Mouse (Mus musculus): ENCODE results near the gene Gpam. TPM values are rescaled to one million over a fixed set of nuclear protein-coding genes. Genes with fewer than 3 reads are reported as not detected.
A peak's percentile ranks its signal among the peaks of the same experiment; 100 is the strongest.

Gene Gpam
- polyA plus RNA-seq, 1 experiment from 2014 or later = 18.1 TPM

GRCm38 (mm10) chr19:55137884-55138283 lies 10.8 kb upstream of the Gpam start:
- Histone ChIP-seq H3K27me3 (replicated peaks) (no peaks in the 10 kb centered on the region; the same call in 1 of the 2 replicates), H3K36me3 (no peaks in the 10 kb centered on the region), H3K27ac (replicated peaks) (no peak overlapping the region), H3K9me3 (replicated peaks) (no peaks in the 10 kb centered on the region), H3K9ac (replicated peaks) (no peak overlapping the region), H3K4me3 (replicated peaks) (no peak overlapping the region), H3K4me1 (0 out of 2 replicates have a peak, but pooled peaks cover 3% of the 10 kb centered on the region), H3K4me2 (no peak overlapping the region)
- no peak for ATAC-seq (ENCODE audit: low FRiP score)
- 32% methylated on average over 7 of the region's 7 CpGs for WGBS

DNA sequence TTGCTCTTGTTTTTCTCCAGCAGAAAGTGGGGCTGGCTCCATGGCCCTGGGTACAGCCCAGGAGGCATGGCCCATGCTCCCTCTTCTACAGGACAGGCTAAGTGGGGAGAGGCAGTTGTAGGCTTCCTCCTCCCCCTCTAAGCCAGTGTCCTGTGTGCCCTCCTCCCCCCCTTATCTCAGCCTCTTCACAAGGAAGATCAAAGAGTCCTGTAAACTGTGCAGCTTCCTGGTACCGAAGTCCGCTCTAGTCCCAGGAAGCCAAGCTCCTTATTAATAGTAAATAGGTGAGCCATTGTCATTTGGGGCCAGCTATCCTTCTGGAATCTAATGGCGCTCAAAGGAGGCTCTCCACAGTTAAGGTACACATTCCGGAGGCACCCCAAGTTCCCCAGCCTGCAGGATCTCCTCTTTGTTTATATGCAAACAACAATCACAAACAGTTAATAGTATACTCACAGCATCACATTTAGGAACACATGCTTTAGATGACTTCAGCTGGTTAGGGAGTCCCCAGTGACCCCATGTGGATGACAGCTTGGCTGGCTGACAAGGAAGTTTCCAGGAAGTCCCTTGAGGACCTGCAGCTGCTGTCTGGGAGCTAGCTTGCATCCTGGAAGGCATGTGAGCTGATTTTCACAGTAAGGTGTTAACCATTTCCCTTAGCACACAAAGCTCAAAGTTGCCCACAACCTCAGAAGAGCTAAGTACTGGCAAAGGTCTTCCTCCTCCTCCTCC lies 9.8 kb upstream of the Gpam start:
- ATAC-seq (ENCODE audit: low FRiP score) = no peak
- Histone ChIP-seq H3K9me3 (replicated peaks) (no peaks in the 10 kb centered on the region), H3K4me3 (replicated peaks) (no peak overlapping the region), H3K36me3 (no peaks in the 10 kb centered on the region), H3K27ac (replicated peaks) (no peak overlapping the region), H3K9ac (replicated peaks) (no peak overlapping the region), H3K27me3 (replicated peaks) (no peaks in the 10 kb centered on the region; the same call in 1 of the 2 replicates), H3K4me1 (0 out of 2 replicates have a peak, but pooled peaks cover 3% of the 10 kb centered on the region), H3K4me2 (no peak overlapping the region)
- 63% methylated on average over 4 of the region's 4 CpGs for WGBS

- no peaks in the 10 kb centered on the region for H3K9me3 ChIP-seq (replicated peaks)
- 91% methylated on average over 3 of the region's 3 CpGs for WGBS
- no peak overlapping the region for H3K4me3 ChIP-seq (replicated peaks)
- no peak for ATAC-seq (ENCODE audit: low FRiP score)
- no peaks in the 10 kb centered on the region for H3K36me3 ChIP-seq
- no peak overlapping the region for H3K27ac ChIP-seq (replicated peaks)
- 0 out of 2 replicates have a peak, but pooled peaks cover 3% of the 10 kb centered on the region for H3K4me1 ChIP-seq
- no peak overlapping the region for H3K9ac ChIP-seq (replicated peaks)
- H3K27me3 ChIP-seq (replicated peaks) = no peaks in the 10 kb centered on the region; the same call in 1 of the 2 replicates
- no peak overlapping the region for H3K4me2 ChIP-seq
Observed at GRCm38 (mm10) chr19:55135918-55136317, 8.9 kb upstream of the Gpam start.

- WGBS = 61% methylated on average over 9 of the region's 9 CpGs
- Histone ChIP-seq H3K9ac (replicated peaks) (no peak overlapping the region), H3K9me3 (replicated peaks) (no peaks in the 10 kb centered on the region), H3K27me3 (replicated peaks) (no peaks in the 10 kb centered on the region), H3K4me2 (no peak overlapping the region), H3K4me3 (replicated peaks) (no peak overlapping the region), H3K4me1 (0 out of 2 replicates have a peak, but pooled peaks cover 3% of the 10 kb centered on the region), H3K36me3 (no peaks in the 10 kb centered on the region), H3K27ac (replicated peaks) (no peak overlapping the region)
- ATAC-seq (ENCODE audit: low FRiP score) = no peak
Observed at GRCm38 (mm10) chr19:55134521-55134920, 7.5 kb upstream of the Gpam start.

DNA sequence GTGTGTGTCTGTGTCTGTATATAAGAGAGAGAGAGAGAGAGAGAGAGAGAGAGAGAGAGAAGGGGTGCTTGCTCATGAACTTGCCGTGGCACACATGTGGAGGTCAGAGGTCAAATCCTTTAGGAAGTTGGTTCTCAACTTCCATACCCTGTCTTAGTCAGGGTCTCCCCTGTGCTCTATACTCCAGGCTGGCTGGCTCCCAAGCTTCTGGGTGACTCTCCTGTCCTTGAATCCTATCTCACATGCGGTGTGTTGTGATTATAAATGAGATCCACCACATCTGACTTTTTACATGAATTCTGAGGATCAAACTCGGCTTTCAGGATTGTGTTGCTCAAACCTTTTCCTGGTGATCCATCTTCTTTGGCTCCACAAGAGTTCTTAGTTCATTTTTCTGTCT lies 5.4 kb upstream of the Gpam start:
- no peak overlapping the region for H3K9ac ChIP-seq (replicated peaks)
- ATAC-seq (ENCODE audit: low FRiP score) = no peak
- no peak overlapping the region for H3K4me2 ChIP-seq
- H3K9me3 ChIP-seq (replicated peaks) = no peaks in the 10 kb centered on the region
- no peak overlapping the region for H3K4me3 ChIP-seq (replicated peaks)
- WGBS = 83% methylated on average over 3 of the region's 3 CpGs
- 0 out of 2 replicates have a peak, but pooled peaks cover 3% of the 10 kb centered on the region for H3K4me1 ChIP-seq
- H3K27me3 ChIP-seq (replicated peaks) = no peaks in the 10 kb centered on the region
- H3K36me3 ChIP-seq = no peaks in the 10 kb centered on the region
- H3K27ac ChIP-seq (replicated peaks) = no peak overlapping the region

DNA sequence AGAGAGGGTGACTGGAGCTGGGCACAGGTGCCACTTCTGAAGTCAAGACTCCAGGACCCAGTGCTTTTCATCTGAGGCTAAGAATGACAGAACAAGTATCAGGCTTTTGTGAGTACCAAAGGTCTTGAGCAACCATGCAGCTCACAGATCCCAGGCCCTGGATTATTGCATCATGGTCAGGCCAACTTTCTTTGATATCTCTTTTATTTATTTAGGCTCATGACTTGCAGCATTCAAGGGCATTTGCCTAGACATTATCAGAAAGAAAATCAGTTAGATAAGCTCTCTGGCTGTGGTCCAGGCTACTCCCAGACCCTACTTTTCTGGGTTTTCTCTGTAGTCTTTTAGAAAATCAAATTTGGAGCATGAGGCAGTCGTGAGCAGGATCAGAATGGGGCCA lies 4.7 kb upstream of the Gpam start:
- Histone ChIP-seq H3K4me3 (replicated peaks) (no peak overlapping the region), H3K9ac (replicated peaks) (no peak overlapping the region), H3K4me2 (no peak overlapping the region), H3K27me3 (replicated peaks) (no peaks in the 10 kb centered on the region), H3K36me3 (no peaks in the 10 kb centered on the region), H3K4me1 (0 out of 2 replicates have a peak, but pooled peaks cover 2% of the 10 kb centered on the region), H3K9me3 (replicated peaks) (no peaks in the 10 kb centered on the region), H3K27ac (replicated peaks) (no peak overlapping the region)
- 50% methylated on average over 1 of the region's 1 CpGs for WGBS
- ATAC-seq (ENCODE audit: low FRiP score) = no peak

DNA sequence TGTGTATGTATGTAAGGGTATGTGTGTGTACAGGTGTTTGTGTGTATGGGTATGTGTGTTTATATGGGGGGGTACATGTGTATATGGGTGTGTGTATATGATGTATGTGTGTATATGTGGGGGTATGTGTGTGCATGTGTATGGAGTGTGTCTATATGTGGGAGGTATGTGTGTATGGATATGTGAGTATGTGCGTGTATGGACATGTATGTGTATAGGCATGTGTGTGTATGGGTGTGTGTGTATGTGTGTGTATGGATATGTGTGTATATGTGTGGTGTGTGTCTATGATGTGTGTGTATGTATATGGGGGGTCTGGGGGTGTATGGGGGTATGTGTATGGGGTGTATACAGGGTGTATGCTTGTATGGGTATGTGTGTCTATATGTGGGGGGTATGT lies 1.4 kb upstream of the Gpam start:
- Histone ChIP-seq H3K27me3 (replicated peaks) (no peaks in the 10 kb centered on the region), H3K4me2 (no peak overlapping the region), H3K9me3 (replicated peaks) (no peaks in the 10 kb centered on the region), H3K4me1 (0 out of 2 replicates have a peak, but pooled peaks cover 2% of the 10 kb centered on the region), H3K9ac (replicated peaks) (no peak overlapping the region), H3K4me3 (replicated peaks) (no peak overlapping the region), H3K36me3 (no peaks in the 10 kb centered on the region), H3K27ac (replicated peaks) (no peak overlapping the region)
- ATAC-seq (ENCODE audit: low FRiP score) = no peak
- WGBS = 93% methylated on average over 1 of the region's 1 CpGs

DNA sequence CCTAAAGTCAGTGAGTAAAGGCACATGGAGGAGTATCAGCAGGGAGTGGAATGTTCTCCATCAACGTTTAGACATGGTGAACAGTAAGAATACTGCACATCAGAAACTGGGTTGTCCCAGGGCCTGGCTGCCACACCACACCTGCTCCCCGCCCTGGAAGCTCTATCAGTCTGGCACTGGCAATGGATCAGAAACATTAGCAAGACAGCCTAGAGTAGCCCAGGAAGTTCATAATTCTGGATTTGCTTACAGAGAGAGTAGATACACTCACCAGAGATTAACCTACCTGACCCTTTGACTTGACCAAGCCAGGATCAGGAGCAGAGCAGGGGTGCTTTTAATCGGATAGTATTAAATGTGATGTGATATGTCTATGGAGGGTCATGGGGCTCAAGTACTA lies 1.6 kb downstream of the Gpam start:
- Histone ChIP-seq H3K27ac (replicated peaks) (no peak overlapping the region), H3K4me1 (peaks cover 8% of the 10 kb centered on the region), H3K9ac (replicated peaks) (no peak overlapping the region), H3K36me3 (no peaks in the 10 kb centered on the region), H3K9me3 (replicated peaks) (no peaks in the 10 kb centered on the region), H3K4me2 (no peak overlapping the region), H3K27me3 (replicated peaks) (no peaks in the 10 kb centered on the region), H3K4me3 (replicated peaks) (no peak overlapping the region)
- WGBS = 94% methylated on average over 3 of the region's 3 CpGs
- ATAC-seq (ENCODE audit: low FRiP score) = no peak

GRCm38 (mm10) chr19:55123001-55123536 lies 4.0 kb downstream of the Gpam start:
- Histone ChIP-seq H3K4me3 (replicated peaks) (no peak overlapping the region), H3K9ac (replicated peaks) (no peak overlapping the region), H3K36me3 (no peaks in the 10 kb centered on the region), H3K4me2 (no peak overlapping the region), H3K27ac (replicated peaks) (peak overlapping the region; percentile 71), H3K27me3 (replicated peaks) (no peaks in the 10 kb centered on the region), H3K9me3 (replicated peaks) (no peaks in the 10 kb centered on the region), H3K4me1 (peaks cover 9% of the 10 kb centered on the region)
- ATAC-seq (ENCODE audit: low FRiP score) = peak; percentile 87
- WGBS = 19% methylated on average over 11 of the region's 11 CpGs

- Histone ChIP-seq H3K36me3 (no peaks in the 10 kb centered on the region), H3K4me2 (no peak overlapping the region), H3K4me1 (peaks cover 9% of the 10 kb centered on the region), H3K27ac (replicated peaks) (peak overlapping the region; percentile 71), H3K9ac (replicated peaks) (no peak overlapping the region), H3K4me3 (replicated peaks) (no peak overlapping the region), H3K9me3 (replicated peaks) (no peaks in the 10 kb centered on the region), H3K27me3 (replicated peaks) (no peaks in the 10 kb centered on the region)
- peak; percentile 80 for ATAC-seq (ENCODE audit: low FRiP score)
- 69% methylated on average over 4 of the region's 4 CpGs for WGBS
Observed at GRCm38 (mm10) chr19:55122351-55122980, 4.6 kb downstream of the Gpam start.

DNA sequence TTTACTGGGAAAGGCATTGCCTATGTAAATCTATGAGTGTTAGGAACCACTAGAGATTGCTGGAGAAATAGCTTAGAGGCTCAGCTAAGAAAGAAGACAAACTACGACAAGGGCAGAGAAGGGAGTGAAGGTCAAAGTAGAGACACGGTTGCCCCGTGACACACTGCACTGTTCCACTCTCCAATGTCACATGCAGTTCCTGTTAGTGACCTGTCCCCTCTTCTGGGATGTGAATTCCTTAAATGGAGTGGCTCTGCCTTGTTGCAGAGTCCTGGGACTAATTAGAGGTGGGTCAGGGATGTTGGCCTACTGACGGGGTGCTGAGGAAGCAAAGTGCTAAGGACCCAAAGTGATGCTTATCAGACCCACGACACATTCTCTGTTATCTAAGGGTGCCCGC lies 5.2 kb downstream of the Gpam start:
- Histone ChIP-seq H3K27me3 (replicated peaks) (no peaks in the 10 kb centered on the region), H3K4me1 (peaks cover 7% of the 10 kb centered on the region), H3K9me3 (replicated peaks) (no peaks in the 10 kb centered on the region), H3K9ac (replicated peaks) (no peak overlapping the region), H3K27ac (replicated peaks) (peak overlapping the region; percentile 71; the same call in 1 of the 2 replicates), H3K4me2 (no peak overlapping the region), H3K4me3 (replicated peaks) (no peak overlapping the region), H3K36me3 (no peaks in the 10 kb centered on the region)
- 77% methylated on average over 6 of the region's 6 CpGs for WGBS
- no peak for ATAC-seq (ENCODE audit: low FRiP score)
